Mouse (Mus musculus): ENCODE data around the gene Gm40460.
"Not testable (repeated sequence)": the region's sequence is repeated elsewhere in the genome, so short reads cannot be mapped to it uniquely, and the experiment has no call there.

The Gm40460 gene

GRCm38 (mm10) chr7:142240978-142241377 lies at the start of gene Gm40460:
Gene Gm40460, minus strand, starts transcription at chr7:142241078.
- no peak for DNase-seq (ENCODE audit: low spot score in 2 of 2)

- not testable (repeated sequence) for DNase-seq (ENCODE audit: low spot score in 2 of 2)
These were observed 45.2 kb upstream of the Gm40460 start for GRCm38 (mm10) chr7:142285910-142286612.

DNA sequence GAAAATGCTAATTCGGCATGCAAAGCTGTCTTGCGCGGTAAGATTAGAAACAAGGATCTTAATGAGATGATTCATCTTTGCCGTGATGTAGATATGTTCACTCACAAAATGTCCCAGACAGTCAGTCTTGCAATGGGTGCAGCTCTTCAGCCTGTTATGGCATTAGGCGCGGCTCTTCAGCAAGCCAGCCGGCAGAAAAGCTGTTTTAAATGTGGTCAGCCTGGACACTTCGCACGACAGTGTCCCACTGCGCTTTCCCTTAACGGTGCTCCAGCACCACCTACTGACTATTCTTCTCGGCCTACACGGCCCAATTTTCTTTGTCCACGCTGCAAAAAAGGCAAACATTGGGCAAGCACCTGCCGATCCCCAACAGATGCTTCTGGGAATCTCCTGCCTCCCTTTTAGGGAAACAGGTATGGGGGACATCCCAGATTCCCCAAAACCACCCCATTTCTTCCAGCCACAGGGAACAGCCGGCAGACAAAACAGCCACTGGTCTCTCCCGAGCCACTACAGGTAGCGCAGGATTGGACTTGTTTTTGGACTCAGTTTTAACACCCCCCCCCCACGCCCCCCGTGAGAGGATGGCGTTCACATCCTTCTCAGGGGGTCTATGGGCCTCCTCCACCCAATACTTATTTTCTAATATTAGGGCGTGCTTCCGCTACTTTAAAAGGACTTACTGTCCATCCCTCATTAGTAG lies 44.4 kb upstream of the Gm40460 start:
- no peak for DNase-seq (ENCODE audit: low spot score in 2 of 2)

GRCm38 (mm10) chr7:142284615-142285080 lies 43.8 kb upstream of the Gm40460 start:
- peak; percentile 70 to 78 for DNase-seq (ENCODE audit: low spot score in 2 of 2)

DNA sequence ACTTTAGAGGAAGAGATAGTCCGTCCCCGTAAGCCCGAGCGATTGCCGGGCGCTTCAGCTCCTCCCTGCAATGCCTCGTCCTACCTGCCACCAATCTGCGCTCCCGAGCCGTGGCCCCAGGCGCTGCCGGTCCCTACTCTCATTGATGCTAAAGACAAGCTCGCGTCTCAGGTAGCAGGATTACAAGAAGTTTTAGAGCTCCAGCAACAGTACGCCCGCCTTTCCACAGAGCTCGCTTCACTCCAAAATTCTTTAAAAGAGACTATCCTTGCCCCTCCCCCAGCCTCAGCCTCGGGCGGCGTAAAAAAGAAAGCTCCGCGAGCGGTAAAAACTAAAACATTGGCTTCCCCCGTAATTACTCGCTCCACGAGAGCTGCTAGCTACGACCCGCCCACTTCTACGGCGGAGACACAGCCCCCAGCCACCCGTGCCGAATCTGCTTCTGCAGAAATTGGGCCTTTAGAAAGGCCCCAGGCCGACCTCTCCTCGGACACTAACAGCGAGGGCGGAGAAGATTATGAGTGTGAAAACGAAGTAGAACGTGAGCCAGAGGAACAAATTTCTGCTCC lies 43.2 kb upstream of the Gm40460 start:
- peak; percentile 43 to 49 for DNase-seq (ENCODE audit: low spot score in 2 of 2)

GRCm38 (mm10) chr7:142282847-142283246 lies 42.0 kb upstream of the Gm40460 start:
- DNase-seq (ENCODE audit: low spot score in 2 of 2): not testable (repeated sequence)

GRCm38 (mm10) chr7:142279291-142279690 lies 38.4 kb upstream of the Gm40460 start:
- not testable (repeated sequence) for DNase-seq (ENCODE audit: low spot score in 2 of 2)

DNA sequence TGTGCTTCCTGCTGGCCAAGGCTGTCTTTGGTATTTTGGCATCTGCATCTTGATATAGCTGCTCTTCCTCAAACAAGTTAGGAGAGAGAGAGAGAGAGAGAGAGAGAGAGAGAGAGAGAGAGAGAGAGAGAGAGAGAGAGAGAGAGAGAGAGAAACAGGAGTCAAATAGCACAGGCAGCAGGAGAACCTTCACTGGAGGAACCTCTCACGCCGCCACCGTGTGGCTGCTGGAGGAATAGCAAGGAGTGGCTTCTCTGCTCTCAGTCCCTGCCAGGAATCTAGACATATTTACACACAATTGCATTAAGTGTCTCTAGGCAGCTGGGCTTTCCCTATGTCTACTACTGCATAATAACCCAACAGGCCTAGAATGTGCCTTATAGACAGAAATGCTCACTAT lies 37.3 kb upstream of the Gm40460 start:
- DNase-seq (ENCODE audit: low spot score in 2 of 2): peak in 1 of 2 experiments; percentile 11

- DNase-seq (ENCODE audit: low spot score in 2 of 2): not testable (repeated sequence)
These were observed 33.4 kb upstream of the Gm40460 start, which contains the start of gene Gm4559 for GRCm38 (mm10) chr7:142274263-142274662. Gene Gm4559, minus strand, starts transcription at chr7:142274363.

DNA sequence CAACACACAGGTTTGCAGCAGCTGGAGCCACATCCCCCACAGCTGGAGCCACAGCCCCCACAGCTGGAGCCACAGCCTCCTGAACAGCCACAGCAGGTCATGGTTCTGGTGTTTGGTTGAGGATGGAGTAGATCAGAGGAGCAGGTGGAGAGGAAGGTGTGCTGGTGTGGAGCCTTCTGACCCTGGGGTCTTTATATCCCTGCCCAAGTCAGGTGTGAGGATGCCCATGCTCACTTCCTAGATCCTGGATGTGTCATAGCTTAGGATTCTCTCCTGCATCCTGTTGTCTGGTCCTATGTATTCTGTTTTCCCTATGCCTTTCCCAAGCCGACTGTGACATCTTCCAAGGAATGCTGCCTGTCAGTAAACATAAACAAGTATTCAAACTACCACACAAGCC lies 17.4 kb upstream of the Gm40460 start, which contains the start of gene Gm2431:
TSS of gene Gm2431 (minus strand) at position 101 of the 400 bp plus-strand sequence.
- DNase-seq (ENCODE audit: low spot score in 2 of 2): not testable (repeated sequence)

DNA sequence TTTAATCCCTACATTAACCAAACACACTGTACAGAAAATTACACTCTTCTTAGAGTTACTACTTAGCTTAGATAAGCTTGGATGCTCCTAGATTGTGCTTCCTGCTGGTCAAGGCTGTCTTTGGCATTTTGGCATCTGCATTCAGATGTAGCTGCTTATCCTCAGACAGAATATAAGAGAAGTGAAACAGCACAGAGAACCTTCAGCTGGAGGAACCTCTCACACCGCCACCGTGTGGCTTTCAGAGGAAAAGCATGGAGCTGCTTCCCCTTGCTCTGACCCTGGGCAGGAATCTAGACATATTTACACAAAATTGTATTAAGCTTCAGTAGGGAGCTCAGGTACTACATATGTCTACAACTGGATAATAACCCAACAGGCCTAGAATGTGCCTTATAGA lies 14.6 kb upstream of the Gm40460 start:
- DNase-seq (ENCODE audit: low spot score in 2 of 2): peak in 1 of 2 experiments; percentile 2

DNA sequence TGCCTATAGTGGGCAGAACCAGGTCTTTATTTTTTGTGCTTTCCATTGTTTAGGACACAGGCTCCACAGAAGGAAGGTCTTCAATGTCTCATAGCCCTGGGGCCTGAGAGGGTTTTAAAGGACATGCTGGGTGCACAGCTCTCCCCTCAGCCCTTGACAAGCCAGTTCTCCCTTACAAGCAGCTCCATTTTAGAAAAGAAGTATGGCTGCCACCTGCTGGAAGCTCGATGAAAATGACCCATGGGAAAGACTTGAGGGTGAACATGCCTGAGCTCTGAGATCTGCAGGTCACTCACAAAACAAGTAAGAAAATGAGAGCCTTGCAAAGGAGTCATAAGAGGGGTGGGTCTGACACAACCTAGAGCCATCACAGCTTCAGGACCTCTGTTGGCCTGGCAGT lies 8.9 kb upstream of the Gm40460 start:
- DNase-seq (ENCODE audit: low spot score in 2 of 2): no peak

GRCm38 (mm10) chr7:142231540-142231939 lies 9.3 kb downstream of the Gm40460 start:
- no peak for DNase-seq (ENCODE audit: low spot score in 2 of 2)

GRCm38 (mm10) chr7:142229871-142230270 lies 11.0 kb downstream of the Gm40460 start, which contains the start of gene Krtap5-5:
Gene Krtap5-5, minus strand, starts transcription at chr7:142229971.
- not testable (repeated sequence) for DNase-seq (ENCODE audit: low spot score in 2 of 2)

GRCm38 (mm10) chr7:142224518-142224917 lies 16.4 kb downstream of the Gm40460 start:
- DNase-seq (ENCODE audit: low spot score in 2 of 2): no peak

DNA sequence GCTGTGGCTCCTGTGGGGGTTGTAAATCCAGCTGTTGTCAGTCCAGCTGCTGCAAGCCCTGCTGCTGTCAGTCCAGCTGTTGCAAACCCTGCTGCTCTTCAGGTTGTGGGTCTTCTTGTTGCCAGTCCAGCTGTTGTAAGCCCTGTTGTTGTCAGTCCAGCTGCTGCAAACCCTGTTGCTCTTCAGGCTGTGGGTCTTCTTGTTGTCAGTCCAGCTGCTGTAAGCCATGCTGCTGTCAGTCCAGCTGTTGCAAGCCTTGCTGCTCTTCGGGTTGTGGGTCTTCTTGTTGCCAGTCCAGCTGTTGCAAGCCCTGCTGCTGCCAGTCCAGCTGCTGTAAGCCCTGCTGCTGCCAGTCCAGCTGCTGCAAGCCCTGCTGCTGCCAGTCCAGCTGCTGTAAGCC lies 28.7 kb downstream of the Gm40460 start:
- not testable (repeated sequence) for DNase-seq (ENCODE audit: low spot score in 2 of 2)

GRCm38 (mm10) chr7:142211559-142211958 lies 29.3 kb downstream of the Gm40460 start, which contains the start of gene Gm7579:
Gene Gm7579, plus strand, starts transcription at chr7:142211859.
- DNase-seq (ENCODE audit: low spot score in 2 of 2): no peak

DNA sequence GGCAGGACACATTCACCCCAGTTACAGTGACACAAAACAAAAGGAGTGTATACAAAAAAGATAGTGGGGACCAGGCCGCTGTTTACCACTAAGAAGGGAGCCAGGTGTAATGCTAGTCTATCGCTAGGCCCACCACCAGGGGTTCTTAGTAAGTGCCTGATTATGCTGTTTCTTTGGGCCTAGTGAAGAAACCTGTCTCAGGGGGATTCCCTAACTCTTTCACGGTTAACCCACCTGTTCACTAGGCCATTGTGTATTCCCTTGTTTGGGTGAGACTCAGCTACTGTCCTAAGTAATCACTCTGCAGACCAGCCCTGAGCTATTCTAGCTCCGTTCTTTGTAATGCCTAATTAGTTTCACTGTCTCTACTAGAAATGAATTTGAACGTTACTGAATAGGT lies 34.0 kb downstream of the Gm40460 start:
- not testable (repeated sequence) for DNase-seq (ENCODE audit: low spot score in 2 of 2)

GRCm38 (mm10) chr7:142205488-142205887 lies 35.4 kb downstream of the Gm40460 start:
- DNase-seq (ENCODE audit: low spot score in 2 of 2): no peak

GRCm38 (mm10) chr7:142201064-142201463 lies 39.8 kb downstream of the Gm40460 start, which contains the start of gene Krtap5-3:
Gene Krtap5-3, plus strand, starts transcription at chr7:142201364.
- no peak for DNase-seq (ENCODE audit: low spot score in 2 of 2)

- no peak for DNase-seq (ENCODE audit: low spot score in 2 of 2)
These were observed 42.1 kb downstream of the Gm40460 start for GRCm38 (mm10) chr7:142198748-142199147.
